Comparison of ENCODE assay signal across 9 mouse cellular contexts in the genomic region with DNA sequence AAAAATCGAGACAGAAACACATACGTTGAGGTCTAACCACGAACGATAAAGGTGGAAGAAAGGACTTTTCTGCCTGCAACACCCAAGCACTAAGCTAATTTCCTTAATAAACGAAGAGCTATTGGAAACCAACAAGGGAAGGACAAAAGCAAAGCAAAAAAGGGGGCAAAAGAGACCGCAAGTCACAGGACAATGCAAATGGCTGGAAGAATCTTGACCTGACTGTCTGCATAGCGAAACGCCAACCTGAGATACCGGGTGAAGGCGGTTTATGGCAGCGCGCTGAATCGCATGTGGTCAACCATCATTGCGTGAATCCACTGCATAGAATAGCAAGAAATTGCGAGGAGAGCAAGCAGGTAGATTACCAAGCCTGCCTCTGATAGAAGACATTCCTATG. TPM values are rescaled to one million over a fixed set of nuclear protein-coding genes. Genes with fewer than 3 reads are reported as not detected.
DNase-seq lines count a peak whose midpoint lies in the region; ATAC-seq and TF ChIP-seq lines count a peak whose summit lies in the region.
"Had no signal": no experiment of that assay in that cellular context is flagged by ENCODE, and none has a peak within 500 bp of the region (broad histone marks: within the 10 kb centered on the region; RNA-seq: fewer than 3 reads in every experiment).

No protein-coding gene starts in this region.

- H3K4me3 ChIP-seq in kidney, embryonic 16.5 days (ENCODE audit: low read length) = peak overlapping the region; percentile 63
- H3K4me3 ChIP-seq in cerebellum, adult 2 months (replicated peaks; ENCODE audit: insufficient read depth, low read depth, low read length) = peak overlapping the region; percentile 89
- peak overlapping the region; percentile 54 for H3K4me3 ChIP-seq in forebrain, postnatal 0 days (ENCODE audit: low read depth, low read length)
- H3K4me3 ChIP-seq in liver, embryonic 15.5 days (replicated peaks) = peak overlapping the region; percentile 55

- H3K4me2 ChIP-seq in kidney, embryonic 16.5 days (replicated peaks; ENCODE audit: low read depth, low read length) = peak overlapping the region; percentile 58
- peak overlapping the region; percentile 52 for H3K4me2 ChIP-seq in forebrain, postnatal 0 days (ENCODE audit: low read depth)
- peak overlapping the region; percentile 58 for H3K4me2 ChIP-seq in liver, embryonic 15.5 days

- H3K36me3 ChIP-seq in kidney, embryonic 16.5 days (ENCODE audit: insufficient read depth, low read length) = no peaks in the 10 kb centered on the region
- H3K36me3 ChIP-seq in forebrain, postnatal 0 days (ENCODE audit: insufficient read depth) = no peaks in the 10 kb centered on the region
- no peaks in the 10 kb centered on the region for H3K36me3 ChIP-seq in liver, embryonic 15.5 days (replicated peaks)

- TF ChIP-seq POLR2A in cerebellum, adult 2 months (IDR thresholded peaks at IDR 0.05; ENCODE audit: borderline replicate concordance, insufficient read depth, low read length) = no peak

- WGBS in kidney, embryonic 16.5 days = 46% methylated on average over 15 of the region's 15 CpGs
- WGBS in cerebellum, adult 2 months = 51% methylated on average over 15 of the region's 15 CpGs
- 43% methylated on average over 15 of the region's 15 CpGs for WGBS in forebrain, postnatal 0 days
- 41% methylated on average over 15 of the region's 15 CpGs for WGBS in liver, embryonic 15.5 days (ENCODE audit: insufficient replicate concordance)

- no peak for DNase-seq in kidney, postnatal 25 days
- peak; percentile 45 to 58 for DNase-seq in cerebellum, adult 2 months
- DNase-seq in forebrain, postnatal 0 days = peak; percentile 55
- DNase-seq in ovary, adult 18-20 months (ENCODE audit: low spot score) = no peak
- DNase-seq in spleen, postnatal 14 days (ENCODE audit: low spot score in 2 of 2) = no peak

- no peak for TF ChIP-seq CTCF in cerebellum, adult 2 months (IDR thresholded peaks at IDR 0.05; ENCODE audit: borderline replicate concordance, insufficient read depth, low read depth, low read length)
- TF ChIP-seq CTCF in forebrain, postnatal 0 days (IDR thresholded peaks at IDR 0.05; ENCODE audit: low read depth) = no peak

- peaks cover 37% of the 10 kb centered on the region for H3K9me3 ChIP-seq in kidney, embryonic 16.5 days (ENCODE audit: low read length)
- 0 out of 2 replicates have a peak, but pooled peaks cover 7% of the 10 kb centered on the region for H3K9me3 ChIP-seq in forebrain, postnatal 0 days (ENCODE audit: low read length)
- H3K9me3 ChIP-seq in liver, embryonic 15.5 days (replicated peaks) = peaks cover 6% of the 10 kb centered on the region; the same call in 1 of the 2 replicates

- H3K27me3 ChIP-seq in kidney, embryonic 16.5 days (ENCODE audit: insufficient read depth, low read length) = no peaks in the 10 kb centered on the region
- no peaks in the 10 kb centered on the region for H3K27me3 ChIP-seq in cerebellum, adult 2 months (ENCODE audit: control insufficient read depth, insufficient read depth, low read length)
- H3K27me3 ChIP-seq in forebrain, postnatal 0 days (ENCODE audit: insufficient read depth, low read length) = no peaks in the 10 kb centered on the region
- peaks cover 20% of the 10 kb centered on the region for H3K27me3 ChIP-seq in liver, embryonic 15.5 days

- H3K9ac ChIP-seq in kidney, embryonic 16.5 days (replicated peaks; ENCODE audit: low read length) = peak overlapping the region; percentile 38
- peak overlapping the region; percentile 72 for H3K9ac ChIP-seq in forebrain, postnatal 0 days
- H3K9ac ChIP-seq in liver, embryonic 15.5 days = no peak overlapping the region

- no peak for ATAC-seq in kidney, embryonic 16.5 days (ENCODE audit: low FRiP score, low TSS enrichment)
- ATAC-seq in forebrain, postnatal 0 days = no peak
- ATAC-seq in liver, embryonic 15.5 days (ENCODE audit: insufficient read depth) = no peak
- no peak for ATAC-seq in erythroid progenitor cell, adult 5-6 weeks (replicated peaks; ENCODE audit: low FRiP score, poor library complexity, severe bottlenecking)

- H3K4me1 ChIP-seq in kidney, embryonic 16.5 days (ENCODE audit: insufficient read depth, low read length) = no peaks in the 10 kb centered on the region
- no peaks in the 10 kb centered on the region for H3K4me1 ChIP-seq in cerebellum, adult 2 months (ENCODE audit: control insufficient read depth, insufficient read depth, low read length)
- no peaks in the 10 kb centered on the region for H3K4me1 ChIP-seq in forebrain, postnatal 0 days (ENCODE audit: insufficient read depth)
- no peaks in the 10 kb centered on the region for H3K4me1 ChIP-seq in liver, embryonic 15.5 days (replicated peaks)

- peak overlapping the region; percentile 75; the same call in 1 of the 2 replicates for H3K27ac ChIP-seq in kidney, embryonic 16.5 days (ENCODE audit: low read length)
- H3K27ac ChIP-seq in cerebellum, adult 2 months (ENCODE audit: insufficient read depth, low read length) = peak overlapping the region; percentile 38; the same call in 1 of the 2 replicates
- H3K27ac ChIP-seq in forebrain, postnatal 0 days (ENCODE audit: low read depth, low read length) = peak overlapping the region; percentile 68
- peak overlapping the region; percentile 38; the same call in 1 of the 2 replicates for H3K27ac ChIP-seq in liver, embryonic 15.5 days (replicated peaks)

RNA-seq across cellular contexts. Expression of gene Usp29, which starts 0.4 kb away (rescaled TPM):
- 5.2 and 6.5 TPM in 2 replicates for polyA plus RNA-seq in kidney, embryonic 16.5 days (2015; fragmentation: Nextera tagmentation; extraction: Ambion mirVana)
- polyA plus RNA-seq in cerebellum, adult 2 months (2012; rRNA removed) = 17.1 and 17.8 TPM in 2 replicates
- total RNA-seq in forebrain, postnatal 0 days (2014; rRNA removed) = 61.8 and 97.8 TPM in 2 replicates
- polyA plus RNA-seq in forebrain, postnatal 0 days (2015; fragmentation: Nextera tagmentation; extraction: Ambion mirVana) = 10.8 and 21.9 TPM in 2 replicates
- 1.6 and 1.7 TPM in 2 replicates for polyA plus RNA-seq in liver, embryonic 15.5 days (2015; fragmentation: Nextera tagmentation; extraction: Ambion mirVana)
- total RNA-seq in erythroid progenitor cell, adult 5-6 weeks (2015; ENCODE audit: low replicate concordance) = not detected in 2 replicates
- not detected in 2 replicates for total RNA-seq in erythroid progenitor cell, adult 5-6 weeks (2017; ENCODE audit: low replicate concordance)
- polyA plus RNA-seq: liver, adult 2 months had no signal

RNA-seq across cellular contexts. Expression of gene Peg3, which starts 0.6 kb away (rescaled TPM):
- 145 and 166 TPM in 2 replicates for polyA plus RNA-seq in kidney, embryonic 16.5 days (2015; fragmentation: Nextera tagmentation; extraction: Ambion mirVana)
- 195 TPM in 2 replicates for polyA plus RNA-seq in cerebellum, adult 2 months (2012; rRNA removed)
- 81.1 and 139 TPM in 2 replicates for total RNA-seq in forebrain, postnatal 0 days (2014; rRNA removed)
- polyA plus RNA-seq in forebrain, postnatal 0 days (2015; fragmentation: Nextera tagmentation; extraction: Ambion mirVana) = 18.1 and 43.7 TPM in 2 replicates
- 41.6 and 43.8 TPM in 2 replicates for polyA plus RNA-seq in liver, embryonic 15.5 days (2015; fragmentation: Nextera tagmentation; extraction: Ambion mirVana)
- 0.36 TPM in 1 of 2 replicates, not detected in the other for total RNA-seq in erythroid progenitor cell, adult 5-6 weeks (2015; ENCODE audit: low replicate concordance)
- total RNA-seq in erythroid progenitor cell, adult 5-6 weeks (2017; ENCODE audit: low replicate concordance) = not detected in 2 replicates

RNA-seq across cellular contexts. Expression of gene Zim1, which starts 34.6 kb away (rescaled TPM):
- 3.1 and 3.8 TPM in 2 replicates for polyA plus RNA-seq in kidney, embryonic 16.5 days (2015; fragmentation: Nextera tagmentation; extraction: Ambion mirVana)
- polyA plus RNA-seq in cerebellum, adult 2 months (2012; rRNA removed) = 4.4 and 5.6 TPM in 2 replicates
- 20.5 and 29.1 TPM in 2 replicates for total RNA-seq in forebrain, postnatal 0 days (2014; rRNA removed)
- polyA plus RNA-seq in forebrain, postnatal 0 days (2015; fragmentation: Nextera tagmentation; extraction: Ambion mirVana) = 2.6 and 4.7 TPM in 2 replicates
- 1.3 and 1.4 TPM in 2 replicates for polyA plus RNA-seq in liver, embryonic 15.5 days (2015; fragmentation: Nextera tagmentation; extraction: Ambion mirVana)
- not detected in 2 replicates for total RNA-seq in erythroid progenitor cell, adult 5-6 weeks (2015; ENCODE audit: low replicate concordance)
- total RNA-seq in erythroid progenitor cell, adult 5-6 weeks (2017; ENCODE audit: low replicate concordance) = not detected in 2 replicates

Comparison
In these comparisons a context has a peak if more than half of its experiments do, and no peak if none do; other contexts are left out.
1. DNase-seq: peak in cerebellum, adult 2 months (2 of 2) and forebrain, postnatal 0 days (single experiment); none in kidney, postnatal 25 days (0 of 2), ovary, adult 18-20 months (single experiment) and spleen, postnatal 14 days (0 of 2).
2. Peak in every context shown above with its lines, with median percentiles within 50 percentile points of each other: H3K27ac ChIP-seq, H3K4me2 ChIP-seq and H3K4me3 ChIP-seq.